Mouse (Mus musculus) limb, embryonic 13.5 days (tissue): ENCODE measurements at regions not wholly inside any gene's neighbourhood (a gene's known extent, or its start where the extent isn't known, plus 50 kb on each side); places are given as distances from the start of the nearest gene placed in this dataset.

ENCODE experiments used
- ATAC-seq: fragments of 200-750 bp; cut with Nextera tagmentation; 2 replicates; pipeline ENCODE4 v1.8.0; 2017; ENCODE audit warnings: low read depth, moderate number of reproducible peaks, moderate TSS enrichment; ENCODE audit not compliant: low FRiP score
- H3K27ac ChIP-seq: fragments of 300-500 bp; sonication (generic); 2 replicates; pipeline ENCODE4 v1.5.1; 2015; ENCODE audit warnings: inconsistent platforms, mild to moderate bottlenecking, moderate library complexity
- H3K27me3 ChIP-seq: fragments of 300-500 bp; sonication (generic); 2 replicates; pipeline ENCODE4 v1.6.1; 2015; ENCODE audit warnings: mild to moderate bottlenecking, inconsistent platforms
- H3K36me3 ChIP-seq: fragments of 300-500 bp; sonication (generic); 2 replicates; pipeline ENCODE4 v1.6.1; 2015; ENCODE audit warnings: inconsistent platforms, mild to moderate bottlenecking, moderate library complexity
- H3K4me1 ChIP-seq: fragments of 300-500 bp; sonication (generic); 2 replicates; pipeline ENCODE4 v1.6.1; 2015; ENCODE audit warnings: inconsistent platforms
- H3K4me2 ChIP-seq: fragments of 300-500 bp; sonication (generic); replicated peaks from 2 replicates; pipeline ENCODE4 v1.6.1; 2015; ENCODE audit warnings: inconsistent platforms, mild to moderate bottlenecking, moderate library complexity
- H3K4me3 ChIP-seq: fragments of 300-500 bp; sonication (generic); 2 replicates; pipeline ENCODE4 v1.5.1; 2015; ENCODE audit warnings: moderate library complexity, mild to moderate bottlenecking, inconsistent platforms
- H3K9ac ChIP-seq: fragments of 300-500 bp; sonication (generic); 2 replicates; pipeline ENCODE4 v1.6.1; 2015; ENCODE audit warnings: mild to moderate bottlenecking, inconsistent platforms
- H3K9me3 ChIP-seq: fragments of 300-500 bp; sonication (generic); 2 replicates; pipeline ENCODE4 v1.6.1; 2016; ENCODE audit warnings: inconsistent platforms
- WGBS: fragments of 180-500 bp; shearing (Covaris S2); methylation state at CpG from one replicate; pipeline ENCODE4 v1.1.7; 2015; 5-methylcytosine and 5-hydroxymethylcytosine counted together

DNA sequence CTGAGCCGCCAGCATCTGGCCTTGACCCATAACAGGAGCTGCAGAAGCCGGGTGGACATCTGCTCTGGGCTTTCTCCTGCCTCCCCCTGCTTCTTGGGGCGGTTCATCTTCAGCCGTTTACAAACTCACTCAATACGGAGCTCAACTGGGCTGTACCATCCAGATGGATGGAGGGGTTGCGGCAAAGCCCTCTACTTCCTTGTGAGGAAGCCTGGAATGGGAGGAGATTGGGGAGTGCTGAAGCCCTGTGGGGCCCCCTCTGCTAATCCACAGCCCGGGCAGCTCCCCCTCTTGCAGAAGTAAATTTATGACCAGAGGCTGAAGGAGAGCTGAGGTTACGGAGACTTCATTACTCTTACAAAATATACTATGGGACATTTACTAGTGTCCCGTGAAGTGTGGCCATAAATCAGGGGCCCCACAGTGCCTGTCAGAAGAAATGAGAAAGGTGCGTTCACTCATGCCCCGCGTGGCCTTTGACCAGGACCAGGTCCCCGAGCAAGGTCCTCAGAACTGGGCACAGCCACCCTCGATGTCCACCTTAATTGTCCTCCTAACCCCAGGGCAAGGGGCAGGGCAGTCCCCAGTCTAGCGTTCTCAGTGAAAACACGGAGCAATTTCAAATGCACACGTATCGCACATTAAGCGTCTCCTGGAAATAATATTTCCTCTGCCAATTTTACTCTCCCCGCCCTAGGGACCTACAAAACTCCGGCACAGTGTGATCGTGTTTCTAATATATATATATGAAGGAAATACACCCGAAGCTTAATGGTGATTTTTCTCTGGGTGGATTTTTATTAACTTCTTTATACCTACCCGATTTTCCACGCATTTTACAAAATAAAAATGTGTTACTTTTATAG lies 115.1 kb downstream of the Cdc5l start:
- Histone ChIP-seq H3K27me3 (peaks cover 86% of the 10 kb centered on the region), H3K9me3 (peaks cover 5% of the 10 kb centered on the region), H3K9ac (peak overlapping the region; percentile 48; the same call in 1 of the 2 replicates), H3K4me1 (peaks cover 42% of the 10 kb centered on the region), H3K27ac (peak overlapping the region; percentile 72), H3K4me2 (peak overlapping the region; percentile 55), H3K4me3 (peak overlapping the region; percentile 22), H3K36me3 (no peaks in the 10 kb centered on the region)
- WGBS = 9% methylated on average over 25 of the region's 25 CpGs
- ATAC-seq = peak; percentile 73

GRCm38 (mm10) chr17:45312510-45313266 lies 120.8 kb downstream of the Cdc5l start:
- H3K4me3 ChIP-seq = no peak overlapping the region
- H3K27ac ChIP-seq = no peak overlapping the region
- H3K4me1 ChIP-seq = peaks cover 4% of the 10 kb centered on the region
- H3K27me3 ChIP-seq = peaks cover 82% of the 10 kb centered on the region
- H3K4me2 ChIP-seq = no peak overlapping the region
- ATAC-seq = no peak
- no peaks in the 10 kb centered on the region for H3K36me3 ChIP-seq
- peaks cover 16% of the 10 kb centered on the region for H3K9me3 ChIP-seq
- H3K9ac ChIP-seq = no peak overlapping the region
- 55% methylated on average over 5 of the region's 5 CpGs for WGBS

DNA sequence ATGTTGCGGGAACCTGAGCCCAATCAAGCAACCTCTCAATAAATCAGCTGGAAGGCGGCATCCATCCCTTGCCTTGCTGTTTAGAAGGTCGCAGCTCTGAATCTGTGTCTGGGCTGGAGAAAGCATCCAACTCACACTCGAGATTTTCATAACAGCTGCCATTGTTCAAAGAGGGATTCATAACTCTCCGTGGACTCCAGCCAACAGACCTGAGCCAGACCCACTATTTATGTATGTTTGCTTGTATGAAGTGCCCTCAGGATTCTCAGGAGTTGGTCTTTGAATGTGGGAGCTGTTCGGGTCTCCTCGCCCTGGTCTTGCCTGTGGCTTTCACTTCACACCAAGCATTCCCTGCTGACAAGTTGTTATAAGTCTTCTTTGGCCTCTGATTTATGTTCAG lies 127.0 kb downstream of the Cdc5l start:
- Histone ChIP-seq H3K9ac (no peak overlapping the region), H3K9me3 (peaks cover 11% of the 10 kb centered on the region), H3K4me2 (no peak overlapping the region), H3K27me3 (peaks cover 65% of the 10 kb centered on the region), H3K4me1 (peaks cover 13% of the 10 kb centered on the region), H3K27ac (no peak overlapping the region), H3K36me3 (no peaks in the 10 kb centered on the region), H3K4me3 (no peak overlapping the region)
- 35% methylated on average over 7 of the region's 7 CpGs for WGBS
- ATAC-seq = no peak

DNA sequence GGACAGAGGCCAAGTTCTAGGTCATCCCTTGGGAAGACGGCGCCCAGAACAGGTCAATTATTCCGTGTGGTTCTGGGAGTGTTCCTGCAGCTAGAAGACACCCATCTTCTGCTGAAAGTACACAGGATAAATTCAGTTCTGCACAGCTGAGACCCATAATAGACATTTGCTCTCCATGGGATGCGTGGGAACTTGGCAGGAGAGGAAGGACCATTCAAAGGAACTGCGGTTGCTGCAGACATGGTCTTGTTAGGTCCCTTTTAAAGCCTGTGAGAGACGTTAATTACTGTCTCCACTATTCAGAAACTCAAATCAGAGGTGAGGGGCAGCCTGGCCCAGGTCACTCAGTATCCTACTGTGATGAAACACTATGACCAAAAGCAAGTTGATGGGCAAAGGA lies 130.4 kb downstream of the Cdc5l start:
- Histone ChIP-seq H3K9me3 (no peaks in the 10 kb centered on the region), H3K4me1 (peaks cover 21% of the 10 kb centered on the region), H3K36me3 (no peaks in the 10 kb centered on the region), H3K27ac (no peak overlapping the region), H3K27me3 (peaks cover 67% of the 10 kb centered on the region), H3K9ac (no peak overlapping the region), H3K4me2 (no peak overlapping the region), H3K4me3 (no peak overlapping the region)
- ATAC-seq = no peak
- 86% methylated on average over 6 of the region's 6 CpGs for WGBS

GRCm38 (mm10) chr17:45298355-45298754 lies 135.2 kb downstream of the Cdc5l start:
- H3K36me3 ChIP-seq = no peaks in the 10 kb centered on the region
- peak overlapping the region; percentile 5; the same call in 1 of the 2 replicates for H3K9ac ChIP-seq
- no peak overlapping the region for H3K4me3 ChIP-seq
- H3K4me1 ChIP-seq = peaks cover 15% of the 10 kb centered on the region
- H3K27ac ChIP-seq = no peak overlapping the region
- H3K4me2 ChIP-seq = no peak overlapping the region
- no peaks in the 10 kb centered on the region for H3K9me3 ChIP-seq
- H3K27me3 ChIP-seq = peaks cover 49% of the 10 kb centered on the region; the same call in 1 of the 2 replicates
- ATAC-seq = peak; percentile 59
- WGBS = 9% methylated on average over 4 of the region's 4 CpGs

- Histone ChIP-seq H3K4me3 (no peak overlapping the region), H3K27me3 (peaks cover 44% of the 10 kb centered on the region; the same call in 1 of the 2 replicates), H3K9ac (no peak overlapping the region), H3K36me3 (no peaks in the 10 kb centered on the region), H3K27ac (no peak overlapping the region), H3K9me3 (no peaks in the 10 kb centered on the region), H3K4me2 (no peak overlapping the region), H3K4me1 (peaks cover 19% of the 10 kb centered on the region)
- 61% methylated on average over 3 of the region's 3 CpGs for WGBS
- ATAC-seq = peak; percentile 18; the same call in 1 of the 2 replicates
Measured at GRCm38 (mm10) chr17:45297860-45298259, 135.7 kb downstream of the Cdc5l start.

DNA sequence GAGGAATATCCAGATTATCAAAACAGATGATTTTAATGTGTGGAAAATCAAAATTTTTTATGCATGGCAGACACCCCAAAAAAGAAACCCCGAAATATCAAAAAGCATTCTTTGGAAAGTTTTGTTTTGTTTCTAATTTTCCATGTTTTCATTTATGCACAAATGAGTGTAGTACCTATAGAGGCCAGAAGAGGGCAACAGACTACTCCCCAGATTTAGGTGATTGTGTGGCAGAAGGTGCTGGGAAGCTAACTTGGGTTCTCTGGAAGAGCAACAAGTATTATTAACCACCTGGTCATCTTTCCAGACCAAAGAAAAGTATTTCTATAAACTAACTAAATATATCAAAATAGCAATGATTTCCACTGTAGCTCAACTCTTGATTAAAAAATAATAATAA lies 137.2 kb downstream of the Cdc5l start:
- 94% methylated on average over 1 of the region's 1 CpGs for WGBS
- no peak for ATAC-seq
- no peaks in the 10 kb centered on the region for H3K36me3 ChIP-seq
- H3K4me1 ChIP-seq = peaks cover 21% of the 10 kb centered on the region
- no peak overlapping the region for H3K27ac ChIP-seq
- no peak overlapping the region for H3K9ac ChIP-seq
- H3K4me3 ChIP-seq = no peak overlapping the region
- H3K4me2 ChIP-seq = no peak overlapping the region
- H3K9me3 ChIP-seq = no peaks in the 10 kb centered on the region
- peaks cover 32% of the 10 kb centered on the region; the same call in 1 of the 2 replicates for H3K27me3 ChIP-seq

DNA sequence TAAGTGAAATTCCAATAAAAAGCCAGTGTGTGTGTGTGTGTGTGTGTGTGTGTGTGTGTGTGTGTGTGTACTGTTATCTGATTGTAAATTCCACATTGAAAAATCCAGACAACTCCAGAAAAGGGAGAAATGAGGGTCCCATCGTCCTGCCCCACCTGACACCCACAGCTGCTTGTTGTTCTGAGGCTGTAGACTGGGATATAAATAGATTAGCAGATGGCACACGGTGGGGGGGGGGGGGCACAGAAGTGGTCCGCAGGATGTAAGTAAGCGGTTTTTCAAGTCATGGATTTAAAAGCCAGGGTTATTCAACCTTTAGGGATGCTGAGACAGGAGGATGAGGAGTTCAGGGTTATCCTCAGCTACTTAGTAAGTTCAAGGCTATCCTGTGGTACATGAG lies 138.7 kb downstream of the Cdc5l start:
- no peak overlapping the region for H3K9ac ChIP-seq
- no peak overlapping the region for H3K4me3 ChIP-seq
- H3K4me1 ChIP-seq = peaks cover 21% of the 10 kb centered on the region
- no peak overlapping the region for H3K4me2 ChIP-seq
- no peak overlapping the region for H3K27ac ChIP-seq
- WGBS = 57% methylated on average over 4 of the region's 4 CpGs
- peaks cover 26% of the 10 kb centered on the region; the same call in 1 of the 2 replicates for H3K27me3 ChIP-seq
- no peaks in the 10 kb centered on the region for H3K36me3 ChIP-seq
- H3K9me3 ChIP-seq = no peaks in the 10 kb centered on the region
- ATAC-seq = no peak

DNA sequence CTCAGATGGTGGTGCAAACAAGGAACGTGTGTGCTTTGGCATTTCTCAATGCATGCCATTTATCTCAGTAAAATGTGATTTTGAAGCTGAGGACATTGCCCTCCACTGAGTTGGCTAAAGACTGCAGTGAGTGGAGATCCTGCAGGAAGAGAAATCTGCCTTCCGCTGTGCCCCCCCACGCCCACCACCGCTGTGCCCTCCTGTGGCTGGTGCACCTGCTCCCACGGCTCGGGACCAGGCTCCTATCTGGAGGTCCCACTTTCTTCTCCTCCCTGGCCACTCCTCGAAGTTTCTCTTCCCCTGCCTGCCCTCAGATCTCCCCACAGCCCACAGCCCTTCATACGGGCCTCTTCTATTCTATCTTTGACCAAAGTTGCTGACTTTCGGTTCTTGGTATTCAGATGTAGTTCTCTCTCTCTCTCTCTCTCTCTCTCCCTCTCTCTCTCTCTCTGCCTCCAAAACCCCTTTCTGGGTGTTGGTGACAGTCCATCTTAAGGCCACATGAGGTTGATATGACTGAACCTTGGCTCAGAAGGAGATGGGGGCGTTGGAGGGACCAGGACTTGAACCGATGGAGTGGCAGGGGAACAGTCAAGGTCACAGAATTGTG lies 139.2 kb downstream of the Cdc5l start:
- no peak overlapping the region for H3K4me2 ChIP-seq
- peaks cover 21% of the 10 kb centered on the region for H3K4me1 ChIP-seq
- H3K36me3 ChIP-seq = no peaks in the 10 kb centered on the region
- H3K9me3 ChIP-seq = no peaks in the 10 kb centered on the region
- 90% methylated on average over 11 of the region's 11 CpGs for WGBS
- H3K27ac ChIP-seq = no peak overlapping the region
- H3K4me3 ChIP-seq = no peak overlapping the region
- peaks cover 23% of the 10 kb centered on the region; the same call in 1 of the 2 replicates for H3K27me3 ChIP-seq
- no peak for ATAC-seq
- H3K9ac ChIP-seq = no peak overlapping the region

DNA sequence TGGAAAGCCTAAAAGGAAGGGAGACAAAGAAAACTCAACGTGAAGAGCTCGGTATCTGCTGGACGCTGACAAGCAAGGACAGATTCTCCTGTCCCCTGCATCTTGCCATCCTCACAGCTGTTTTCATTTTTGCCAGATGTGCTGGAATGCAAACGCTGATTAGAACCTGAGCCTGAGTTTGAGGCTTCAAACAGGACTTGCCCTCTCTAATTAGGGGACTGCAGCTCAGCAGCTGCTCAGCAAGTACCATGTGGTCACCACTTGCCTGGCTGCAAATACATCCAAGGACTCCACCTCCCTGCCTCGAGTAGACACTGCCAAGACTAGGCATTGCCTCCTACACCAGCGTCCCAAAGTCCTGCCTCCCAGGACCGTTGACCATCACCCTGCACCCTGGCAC lies 140.7 kb downstream of the Cdc5l start:
- no peak overlapping the region for H3K27ac ChIP-seq
- H3K4me1 ChIP-seq = peaks cover 11% of the 10 kb centered on the region
- H3K9ac ChIP-seq = no peak overlapping the region
- no peak overlapping the region for H3K4me3 ChIP-seq
- H3K9me3 ChIP-seq = no peaks in the 10 kb centered on the region
- no peak overlapping the region for H3K4me2 ChIP-seq
- 32% methylated on average over 7 of the region's 7 CpGs for WGBS
- H3K36me3 ChIP-seq = no peaks in the 10 kb centered on the region
- ATAC-seq = no peak
- 0 out of 2 replicates have a peak, but pooled peaks cover 14% of the 10 kb centered on the region for H3K27me3 ChIP-seq

GRCm38 (mm10) chr17:45291052-45291451 lies 142.5 kb downstream of the Cdc5l start:
- Histone ChIP-seq H3K27me3 (peaks cover 15% of the 10 kb centered on the region; the same call in 1 of the 2 replicates), H3K27ac (no peak overlapping the region), H3K4me1 (peaks cover 7% of the 10 kb centered on the region), H3K4me2 (no peak overlapping the region), H3K9ac (no peak overlapping the region), H3K36me3 (no peaks in the 10 kb centered on the region), H3K9me3 (no peaks in the 10 kb centered on the region), H3K4me3 (no peak overlapping the region)
- ATAC-seq = no peak
- WGBS = 76% methylated on average over 5 of the region's 5 CpGs
